Mouse (Mus musculus) CH12F3 (cell line): ENCODE measurements around the gene Tnfrsf25.

ENCODE experiments used
- in situ Hi-C: fragments of 300-500 bp; cut with MboI; formaldehyde crosslinking; loops from 2 replicates; pipeline ENCODE4 v1.14.3; 2020; ENCODE audit warnings: low sequenced_read_pairs

The Tnfrsf25 gene

DNA sequence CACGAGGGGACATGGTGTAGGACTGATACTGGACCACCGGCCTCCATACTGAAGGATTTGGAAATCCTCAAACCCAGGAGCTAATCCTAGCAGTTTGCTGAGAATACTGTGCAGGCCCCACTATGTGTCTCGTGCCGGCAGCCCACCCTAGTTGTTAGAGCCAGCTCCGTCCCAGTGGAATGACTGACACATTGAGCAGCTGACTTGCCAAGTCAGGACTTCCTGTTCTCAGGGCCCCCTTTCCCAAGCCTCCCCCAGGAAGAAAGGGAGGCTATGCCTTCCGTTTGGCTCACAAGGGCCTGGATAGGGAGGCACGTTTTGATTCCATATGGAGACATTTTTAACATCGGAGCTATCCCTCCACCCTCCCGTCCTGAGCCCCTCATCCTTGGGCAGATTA is 25.5 kb upstream of the Tnfrsf25 start:
- in situ Hi-C loops, result no loop called here

DNA sequence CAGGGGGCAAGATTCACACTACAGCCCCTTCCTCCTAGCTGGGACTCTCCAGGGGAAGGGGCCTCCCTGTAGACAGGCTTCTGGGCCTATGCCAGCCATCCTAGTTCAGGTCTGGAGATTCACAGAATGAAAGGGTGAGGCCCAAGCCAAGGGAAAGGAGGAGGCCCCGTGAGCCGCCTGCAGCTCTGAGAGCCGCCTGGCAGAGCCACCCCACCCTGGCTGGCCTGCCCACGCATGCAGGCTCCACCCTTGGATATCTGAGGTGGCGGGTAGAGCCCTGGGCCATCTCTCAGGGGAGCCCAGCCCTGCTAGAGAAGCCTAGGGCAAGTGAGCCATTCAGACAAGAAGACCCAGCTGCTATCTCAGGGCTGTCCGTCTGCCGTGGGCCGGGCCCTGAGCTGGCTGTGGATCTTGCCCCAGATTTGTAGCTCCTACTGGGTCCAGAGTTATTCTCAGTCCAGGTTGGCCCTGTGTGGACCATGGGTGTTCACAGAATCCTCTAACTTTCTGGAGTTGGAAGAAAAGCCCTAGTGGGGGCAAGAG is 22.9 kb upstream of the Tnfrsf25 start:
- in situ Hi-C loops, result no loop called here

DNA sequence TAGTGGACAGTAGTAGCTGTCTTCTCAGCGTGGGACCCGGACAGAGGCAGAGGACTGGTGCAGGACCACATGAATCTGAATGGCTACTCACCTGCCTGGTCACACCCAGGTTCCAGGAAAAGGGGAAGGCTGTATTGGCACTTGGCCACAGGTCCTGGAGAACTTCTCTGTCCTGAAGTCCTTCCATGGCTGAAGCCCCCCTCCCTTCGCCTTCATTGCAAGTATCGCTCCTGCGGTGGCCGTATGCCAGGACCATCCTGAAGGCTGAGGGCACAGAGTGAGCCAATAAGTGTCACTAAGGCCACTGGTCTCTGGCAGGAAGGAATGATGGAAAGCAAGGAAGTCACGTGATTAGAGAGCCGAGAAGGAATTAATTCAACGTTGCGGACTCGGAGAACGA is 21.5 kb upstream of the Tnfrsf25 start:
- in situ Hi-C loops, result no loop called here

DNA sequence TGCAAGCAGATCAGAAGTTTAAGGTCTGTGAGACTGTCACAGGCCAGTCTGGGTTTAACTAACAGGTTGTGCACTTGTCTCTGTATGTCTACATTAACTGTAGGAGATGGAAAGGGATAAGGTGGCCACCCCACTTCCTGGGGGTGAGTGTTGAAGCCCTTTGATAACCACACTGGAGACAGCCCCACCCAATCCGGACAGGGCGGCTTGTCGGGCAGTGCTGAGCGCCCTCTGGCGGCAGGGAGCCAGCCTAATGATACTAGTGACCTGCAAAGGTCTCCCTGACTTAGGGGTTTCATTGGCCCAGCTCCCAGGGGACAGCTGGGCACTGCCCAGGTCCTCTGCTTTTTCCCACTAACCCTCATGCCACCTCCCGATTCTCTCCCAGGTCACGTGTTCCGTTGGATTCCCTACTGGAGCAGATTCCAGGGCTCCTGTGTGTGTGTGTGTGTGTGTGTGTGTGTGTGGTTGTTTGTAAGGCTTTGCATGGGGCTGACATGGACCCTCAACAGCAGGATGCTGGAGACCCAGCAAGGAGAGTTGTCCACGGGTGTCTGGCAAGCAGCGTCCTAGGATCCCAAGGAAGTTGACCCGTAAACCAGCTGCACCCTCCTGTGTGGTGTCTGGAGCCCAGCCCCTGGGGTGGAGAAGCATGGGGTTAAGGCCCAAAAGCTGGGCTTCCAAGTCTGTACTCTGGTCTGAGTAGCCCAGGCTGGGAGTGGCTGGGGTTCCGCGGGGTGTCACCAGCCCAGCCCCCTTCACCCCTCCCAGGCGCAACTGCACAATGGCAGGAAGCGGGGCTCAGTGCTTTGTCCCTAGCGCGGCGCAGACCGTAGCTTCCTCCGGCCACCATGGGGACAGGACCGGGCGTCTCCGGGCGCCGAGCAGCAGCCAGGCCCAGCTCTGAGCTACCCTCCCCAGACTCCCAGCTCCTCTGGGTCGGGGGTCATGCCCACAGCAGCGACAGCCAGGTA is 19.5 kb upstream of the Tnfrsf25 start:
- in situ Hi-C loops, result no loop called here

DNA sequence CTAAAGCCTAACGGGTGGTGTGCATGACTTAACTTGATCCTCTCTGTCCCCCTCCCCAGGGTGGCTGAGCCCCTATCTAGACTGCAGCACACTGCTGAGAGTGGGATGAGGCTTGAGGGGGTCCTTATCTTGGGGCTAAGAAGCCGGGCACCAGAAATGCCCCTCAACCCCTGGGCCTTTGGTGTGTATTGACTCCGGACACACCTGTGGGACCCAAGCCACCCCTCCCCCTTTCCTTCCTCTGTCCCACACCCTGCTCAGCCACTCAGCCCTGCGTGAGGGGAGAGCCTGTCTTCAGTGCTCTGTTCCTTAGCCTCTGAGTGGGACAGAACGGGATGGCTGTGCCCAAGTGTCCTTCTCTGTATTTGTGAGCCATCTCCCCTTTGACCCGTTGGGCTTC is 18.8 kb upstream of the Tnfrsf25 start:
- in situ Hi-C loops, result no loop called here

DNA sequence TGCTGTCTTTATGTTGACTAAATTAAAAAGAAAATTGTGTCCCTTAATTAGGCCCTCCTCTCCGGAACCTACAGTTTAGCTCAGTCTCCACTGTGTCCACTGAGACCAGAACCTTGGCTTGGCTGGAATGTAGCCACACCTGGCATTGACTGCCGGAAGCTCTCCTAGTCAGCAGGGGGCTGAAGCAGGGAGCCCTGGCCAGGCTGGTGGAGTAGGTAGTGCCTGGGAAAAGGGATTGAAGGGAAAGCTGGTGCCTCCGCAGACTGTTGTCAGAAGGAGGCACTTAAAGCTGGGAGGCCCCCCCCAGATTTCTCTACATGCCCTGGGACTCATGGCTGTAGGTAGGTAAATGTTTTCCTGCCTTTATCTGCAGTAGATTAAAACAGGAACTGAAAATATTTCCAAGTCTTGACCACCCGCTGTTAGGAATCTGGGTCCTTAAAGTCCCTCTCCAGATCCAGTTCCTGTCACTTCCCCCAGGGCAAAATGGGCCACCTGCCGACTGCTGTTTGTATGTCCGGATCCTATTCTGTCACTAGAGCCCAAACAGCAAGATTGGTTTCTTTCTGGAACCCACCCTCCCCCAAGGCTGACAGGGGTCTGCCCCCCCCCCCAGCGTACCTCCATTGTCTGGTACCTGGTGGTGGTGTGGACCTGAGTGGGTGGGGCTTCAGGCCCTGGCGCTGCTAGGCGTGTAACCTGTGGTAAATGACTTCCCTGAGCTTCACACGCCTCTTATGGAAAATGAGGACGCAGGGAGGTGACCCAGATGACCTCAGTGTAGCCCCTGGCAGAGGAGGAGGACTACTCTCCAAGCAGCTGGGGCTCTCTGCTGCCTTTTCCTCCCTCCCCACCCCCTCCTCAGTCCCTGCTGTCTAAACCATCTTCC is 17.6 kb upstream of the Tnfrsf25 start:
- in situ Hi-C loops, result no loop called here

DNA sequence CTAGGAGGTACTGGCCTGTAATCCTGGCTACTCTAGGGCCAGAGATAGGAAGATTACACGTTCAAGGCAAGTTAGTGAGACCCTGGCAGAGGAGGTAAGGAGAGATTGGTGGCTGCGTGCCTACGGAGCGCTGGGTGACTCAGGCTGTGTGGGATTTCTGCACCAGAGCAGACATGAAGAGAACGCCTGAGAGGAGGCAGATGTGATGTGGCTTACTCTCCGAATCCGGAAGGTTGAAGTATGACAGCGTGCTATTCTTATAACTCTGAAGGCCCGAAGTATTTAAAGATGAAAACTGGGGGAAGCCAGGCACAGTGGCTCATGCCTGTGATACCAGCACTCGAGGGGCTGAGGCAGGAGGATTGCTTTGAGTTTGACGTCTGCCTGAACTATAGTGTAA is 15.2 kb upstream of the Tnfrsf25 start:
- in situ Hi-C loops, result no loop called here

DNA sequence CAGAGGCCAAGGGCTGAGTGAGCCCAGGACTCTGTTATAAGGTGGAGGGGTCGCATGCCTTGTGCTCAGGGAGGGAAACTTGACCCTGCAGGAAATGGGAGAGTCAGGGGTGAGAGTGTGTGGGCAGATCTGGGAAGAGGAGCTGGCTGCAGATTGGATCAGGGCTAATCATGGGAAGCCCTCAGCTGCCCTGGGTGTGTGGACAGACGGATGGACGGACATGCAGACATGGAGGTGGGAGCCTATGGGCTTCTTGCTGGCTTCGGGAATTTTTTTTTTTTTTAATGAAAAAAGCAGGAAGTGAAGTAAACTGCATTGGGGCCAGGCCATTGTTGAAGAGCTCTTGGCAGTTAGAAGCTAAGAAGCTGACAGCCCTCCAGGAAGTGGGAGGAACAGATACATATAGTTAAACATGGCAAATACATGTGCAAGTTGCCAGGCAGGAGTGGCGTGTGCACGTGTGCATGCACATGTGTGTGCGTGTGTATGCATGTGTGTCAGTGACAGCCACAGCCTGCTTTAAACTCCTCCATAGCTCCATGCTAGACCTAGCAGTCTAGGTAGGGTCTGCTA is 14.6 kb upstream of the Tnfrsf25 start:
- in situ Hi-C loops, result no loop called here

DNA sequence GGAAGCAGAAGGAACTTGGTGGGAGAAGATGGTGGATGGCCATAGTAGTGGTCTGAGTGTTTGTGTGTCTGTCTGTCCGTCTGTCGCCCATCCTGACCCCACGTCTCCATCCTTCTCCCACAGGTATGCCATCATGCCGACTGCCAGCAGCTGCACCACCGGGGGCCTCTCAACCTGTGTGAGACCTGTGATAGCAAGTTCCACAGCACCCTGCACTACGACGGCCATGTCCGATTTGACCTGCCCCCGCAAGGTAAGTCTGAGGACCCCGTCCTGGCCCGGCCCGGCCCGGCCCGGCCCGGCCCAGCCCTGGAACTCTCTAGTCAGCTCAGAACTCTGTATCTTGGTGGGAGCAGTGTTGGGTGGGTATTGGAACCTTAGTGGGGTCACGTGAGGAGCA is 13.8 kb upstream of the Tnfrsf25 start:
- in situ Hi-C loops, result no loop called here

DNA sequence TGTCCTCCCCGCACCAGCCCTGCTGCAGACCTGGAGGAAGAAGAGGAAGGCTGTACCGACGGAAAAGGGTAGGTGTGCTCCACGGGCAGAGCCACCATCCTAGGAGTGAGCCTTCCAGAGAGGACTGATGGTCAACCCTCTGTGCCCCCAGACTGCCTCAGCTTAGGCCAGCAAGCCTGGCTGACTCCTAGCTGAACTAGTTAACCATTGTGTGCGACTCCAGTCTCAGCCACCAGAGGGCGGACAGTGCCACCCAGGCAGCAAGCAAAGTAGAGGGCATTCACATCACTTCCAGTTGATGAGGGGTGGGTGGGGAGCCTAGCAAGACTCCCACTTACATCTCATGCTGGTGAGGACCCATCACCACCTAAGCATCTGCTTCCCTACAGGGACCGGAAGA is 12.7 kb upstream of the Tnfrsf25 start:
- in situ Hi-C loops, result no loop called here

DNA sequence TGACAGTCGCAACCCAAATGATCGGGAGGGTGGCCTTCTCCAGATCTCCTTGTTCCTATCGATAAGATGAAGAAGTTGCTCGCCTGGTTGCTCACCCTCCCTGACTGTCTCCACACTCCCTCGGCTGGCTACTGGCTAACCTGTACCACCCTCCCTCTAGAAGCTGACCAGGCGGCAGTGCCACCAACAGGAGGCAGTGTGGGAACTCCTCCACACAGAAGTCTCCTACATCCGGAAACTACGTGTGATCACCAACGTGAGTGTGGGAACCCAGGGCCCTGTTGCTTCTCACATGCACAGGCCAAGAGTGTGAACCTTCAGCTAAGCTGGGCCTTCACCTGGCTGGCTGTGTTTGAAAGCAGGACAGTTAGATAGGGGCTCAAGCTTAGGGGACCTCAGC is 9.0 kb upstream of the Tnfrsf25 start:
- in situ Hi-C loops, result no loop called here

DNA sequence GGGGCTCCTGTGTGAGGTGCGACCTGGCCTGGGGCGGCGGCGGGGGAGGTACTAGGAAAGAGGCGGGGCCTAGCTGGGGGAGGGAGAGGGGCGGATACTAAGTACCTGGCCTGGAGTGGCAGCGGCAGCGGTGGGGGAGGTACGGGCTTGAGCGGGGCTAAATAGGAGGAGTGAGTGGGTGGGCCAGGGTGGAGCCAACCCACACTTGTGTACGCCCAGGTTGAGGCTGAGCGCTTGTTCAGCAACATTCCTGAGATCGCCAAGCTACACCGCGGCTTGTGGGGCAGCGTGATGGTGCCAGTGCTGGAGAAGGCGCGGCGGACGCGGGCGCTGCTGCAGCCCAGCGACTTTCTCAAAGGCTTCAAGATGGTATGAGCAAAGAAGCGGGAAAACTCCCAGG is 8.2 kb upstream of the Tnfrsf25 start:
- in situ Hi-C loops, result no loop called here

DNA sequence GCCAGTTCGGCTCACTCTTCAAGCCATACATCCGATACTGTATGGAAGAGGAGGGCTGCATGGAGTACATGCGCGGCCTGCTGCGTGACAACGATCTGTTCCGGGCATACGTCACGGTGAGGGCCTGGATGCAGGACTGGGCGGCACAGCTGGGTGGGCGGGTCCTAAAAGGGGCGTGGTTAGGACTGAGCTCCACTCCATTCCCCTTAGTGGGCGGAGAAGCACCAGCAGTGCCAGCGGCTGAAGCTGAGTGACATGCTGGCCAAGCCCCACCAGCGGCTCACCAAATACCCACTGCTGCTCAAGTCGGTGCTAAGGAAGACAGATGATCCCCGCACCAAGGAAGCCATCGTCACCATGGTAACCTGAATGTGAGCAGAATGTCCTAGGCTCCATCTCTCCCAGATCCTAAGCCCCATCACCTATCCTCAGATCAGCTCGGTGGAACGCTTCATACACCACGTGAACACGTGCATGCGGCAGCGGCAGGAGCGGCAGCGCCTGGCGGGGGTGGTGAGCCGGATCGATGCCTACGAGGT is 7.7 kb upstream of the Tnfrsf25 start:
- in situ Hi-C loops, result no loop called here

DNA sequence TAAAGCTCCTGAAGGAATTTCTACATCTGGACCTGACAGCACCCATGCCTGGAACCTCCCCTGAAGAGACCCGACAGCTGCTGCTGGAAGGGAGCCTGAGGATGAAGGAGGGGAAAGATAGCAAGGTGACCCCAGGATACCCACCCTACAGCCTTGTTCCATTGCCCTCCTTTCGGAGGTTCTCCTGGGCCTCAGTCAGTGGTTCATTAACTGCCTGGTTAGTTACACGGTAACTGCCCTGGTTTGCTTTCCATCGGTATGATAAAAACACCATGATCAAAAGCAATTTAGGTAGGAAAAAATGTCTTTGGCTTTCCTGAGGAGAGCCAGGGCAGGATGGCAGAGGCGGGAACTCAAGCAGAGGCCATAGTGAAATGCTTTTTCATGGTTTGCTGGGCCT is 7.1 kb upstream of the Tnfrsf25 start:
- in situ Hi-C loops, result no loop called here

DNA sequence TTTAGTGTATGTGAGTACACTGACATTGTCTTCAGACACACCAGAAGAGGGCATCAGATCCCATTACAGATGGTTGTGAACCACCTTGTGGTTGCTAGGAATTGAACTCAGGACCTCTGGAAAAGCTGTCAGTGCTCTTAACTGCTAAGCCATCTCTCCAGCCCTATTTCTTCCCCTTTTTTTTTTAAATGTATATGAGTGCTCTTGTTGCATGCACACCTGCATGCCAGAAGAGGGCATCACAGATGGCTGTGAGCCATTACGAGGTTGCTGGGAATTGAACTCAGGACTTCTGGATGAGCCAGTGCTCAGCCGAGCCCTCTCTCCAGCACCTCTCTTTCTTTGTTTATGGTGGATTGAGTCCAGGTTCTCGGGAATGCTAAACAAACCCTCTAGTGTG is 6.2 kb upstream of the Tnfrsf25 start:
- in situ Hi-C loops, result no loop called here

DNA sequence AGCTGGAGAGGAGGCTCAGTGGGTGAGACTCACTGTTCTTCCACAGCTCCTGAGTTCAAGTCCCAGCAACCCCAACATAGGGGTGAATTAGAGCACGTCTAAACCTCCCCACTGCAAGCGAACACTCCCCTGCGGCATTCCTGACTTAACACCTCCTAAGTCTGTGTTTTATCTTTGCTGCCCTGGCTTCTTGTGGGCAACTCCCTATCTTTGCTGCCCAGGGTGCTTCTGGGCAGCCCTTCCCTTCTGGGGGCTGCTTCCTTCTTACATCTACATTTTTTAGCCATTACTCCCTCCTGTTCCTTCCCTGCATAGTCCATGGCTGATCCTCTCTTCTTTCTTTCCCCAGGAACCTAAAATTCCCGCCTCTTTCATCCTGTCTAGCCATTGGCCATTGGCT is 5.0 kb upstream of the Tnfrsf25 start:
- in situ Hi-C loops, result no loop called here

DNA sequence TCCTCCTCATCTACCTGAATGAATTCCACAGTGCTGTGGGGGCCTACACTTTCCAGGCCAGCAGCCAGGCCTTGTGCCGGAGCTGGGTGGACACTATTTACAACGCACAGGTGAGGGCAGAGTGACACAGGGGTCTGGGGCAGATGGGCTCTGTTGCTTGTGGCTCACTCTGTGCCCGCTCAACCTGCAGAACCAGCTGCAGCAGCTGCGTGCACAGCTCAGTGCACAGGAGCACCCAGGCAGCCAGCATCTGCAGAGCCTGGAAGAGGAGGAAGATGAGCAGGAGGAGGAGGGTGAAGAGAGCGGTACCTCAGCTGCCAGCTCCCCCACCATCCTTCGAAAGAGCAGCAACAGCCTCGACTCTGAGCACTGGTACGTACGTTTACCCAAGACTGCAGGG is 3.4 kb upstream of the Tnfrsf25 start:
- in situ Hi-C loops, result no loop called here

DNA sequence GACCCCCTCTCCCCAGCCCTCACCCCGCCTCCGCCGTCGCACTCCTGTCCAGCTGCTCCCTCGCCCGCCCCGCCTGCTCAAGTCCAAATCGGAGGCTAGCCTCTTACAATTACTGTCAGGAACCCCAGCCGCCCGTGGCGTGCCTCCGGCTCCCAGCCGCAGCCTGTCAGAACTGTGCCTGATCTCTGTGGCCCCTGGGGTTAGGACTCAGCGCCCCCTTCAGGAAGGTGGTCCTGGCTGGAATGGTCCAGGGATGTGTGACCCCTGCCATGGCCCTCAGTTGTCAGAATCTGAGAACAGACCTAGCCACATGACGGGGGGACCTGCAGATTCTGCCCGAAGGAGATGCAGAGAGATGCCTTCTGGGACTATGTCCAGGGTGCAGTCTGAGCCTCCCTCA is 1.7 kb upstream of the Tnfrsf25 start:
- in situ Hi-C loops, result no loop called here

DNA sequence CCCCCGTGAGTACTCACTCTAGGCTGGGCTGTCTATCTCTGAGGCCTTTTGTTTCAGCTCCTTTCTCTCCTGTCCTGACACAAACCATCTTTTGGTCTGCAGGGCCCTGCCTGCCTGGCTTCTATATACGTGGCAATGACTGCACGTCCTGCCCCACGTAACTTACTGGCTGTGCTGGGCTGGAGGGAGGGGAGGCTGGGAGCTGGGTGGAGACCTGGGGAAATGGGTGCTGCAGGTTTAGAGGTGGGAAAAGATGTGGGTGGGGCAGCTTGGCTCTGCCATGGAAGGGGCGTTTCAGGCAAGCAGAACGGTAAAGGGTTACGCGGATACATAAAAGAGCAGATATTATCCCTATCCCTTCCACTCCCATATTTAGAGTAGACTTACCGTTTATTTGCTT is 1.8 kb downstream of the Tnfrsf25 start:
- in situ Hi-C loops, result no loop called here

DNA sequence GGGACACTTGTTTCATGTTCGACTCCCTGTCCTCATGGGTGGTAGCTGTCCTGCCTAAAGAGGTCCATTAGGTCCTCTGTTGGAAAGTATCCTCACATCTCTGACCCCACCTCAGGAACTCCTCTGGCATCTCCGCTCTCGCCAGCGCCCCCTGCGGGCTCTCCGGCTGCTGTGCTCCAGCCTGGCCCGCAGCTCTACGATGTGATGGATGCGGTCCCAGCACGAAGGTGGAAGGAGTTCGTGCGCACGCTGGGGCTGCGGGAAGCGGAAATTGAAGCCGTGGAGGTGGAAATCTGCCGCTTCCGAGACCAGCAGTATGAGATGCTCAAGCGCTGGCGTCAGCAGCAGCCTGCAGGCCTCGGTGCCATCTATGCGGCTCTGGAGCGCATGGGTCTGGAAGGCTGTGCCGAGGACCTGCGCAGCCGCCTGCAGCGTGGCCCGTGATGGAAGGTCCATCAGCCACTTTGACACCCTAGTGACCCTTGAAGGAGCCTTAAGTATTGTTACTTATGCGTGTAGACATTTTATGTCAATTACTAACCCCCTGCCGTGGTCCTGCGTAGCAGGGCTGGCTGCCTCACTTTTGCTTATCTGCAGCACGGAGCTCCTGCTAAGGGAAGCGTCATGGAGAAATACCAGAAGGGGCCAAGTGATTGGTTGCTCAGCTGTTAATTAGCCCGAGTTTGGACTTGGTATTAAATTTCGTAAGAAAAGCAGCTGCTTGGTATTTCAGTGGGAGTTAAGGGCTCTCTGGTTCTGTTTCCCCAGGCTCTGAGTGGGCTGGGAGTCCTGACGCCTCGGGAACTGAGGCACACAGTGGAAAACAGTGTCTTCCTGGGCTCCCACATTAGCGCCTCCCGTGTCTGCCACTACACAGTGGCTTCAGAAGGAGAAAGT is 3.9 kb downstream of the Tnfrsf25 start:
- in situ Hi-C loops, result no loop called here
